Comparison of ENCODE assay signal across 19 mouse cellular contexts in genomic region chr1:194225786-194226185, GRCm38 (mm10).
A peak's percentile ranks its signal among the peaks of the same experiment; 100 is the strongest.
DNase-seq lines count a peak whose midpoint lies in the region; ATAC-seq and TF ChIP-seq lines count a peak whose summit lies in the region.
"Had no signal": no experiment of that assay in that cellular context is flagged by ENCODE, and none has a peak within 500 bp of the region (broad histone marks: within the 10 kb centered on the region; RNA-seq: fewer than 3 reads in every experiment).

No protein-coding gene starts in this region.

- TF ChIP-seq CTCF in forebrain, postnatal 0 days (IDR thresholded peaks at IDR 0.05; ENCODE audit: low read depth), result no peak
- no peak for TF ChIP-seq CTCF in midbrain, postnatal 0 days (IDR thresholded peaks at IDR 0.05)
- no peak for TF ChIP-seq CTCF in brain, embryonic 14.5 days (IDR thresholded peaks at IDR 0.05; ENCODE audit: borderline replicate concordance, extremely low read depth, insufficient read depth, insufficient read length)

- H3K9me3 ChIP-seq in forebrain, embryonic 10.5 days, result no peaks in the 10 kb centered on the region
- no peaks in the 10 kb centered on the region for H3K9me3 ChIP-seq in forebrain, postnatal 0 days (ENCODE audit: low read length)
- no peaks in the 10 kb centered on the region for H3K9me3 ChIP-seq in midbrain, embryonic 10.5 days (replicated peaks)
- H3K9me3 ChIP-seq in midbrain, postnatal 0 days (ENCODE audit: low read length), result no peaks in the 10 kb centered on the region
- H3K9me3 ChIP-seq in forebrain, embryonic 16.5 days (ENCODE audit: control insufficient read depth, low read length), result no peaks in the 10 kb centered on the region
- H3K9me3 ChIP-seq: kidney, embryonic 15.5 days; liver, embryonic 13.5 days; stomach, embryonic 15.5 days had no signal

- no peak overlapping the region for H3K4me2 ChIP-seq in forebrain, postnatal 0 days (ENCODE audit: low read depth)
- H3K4me2 ChIP-seq in midbrain, postnatal 0 days (ENCODE audit: low read depth, low read length, poor library complexity, severe bottlenecking), result no peak overlapping the region
- H3K4me2 ChIP-seq in forebrain, embryonic 16.5 days (ENCODE audit: low read length), result no peak overlapping the region
- H3K4me2 ChIP-seq: heart, embryonic 11.5 days; kidney, embryonic 15.5 days; liver, embryonic 13.5 days; stomach, embryonic 15.5 days had no signal

- no peaks in the 10 kb centered on the region for H3K36me3 ChIP-seq in forebrain, embryonic 10.5 days (replicated peaks)
- no peaks in the 10 kb centered on the region for H3K36me3 ChIP-seq in forebrain, postnatal 0 days (ENCODE audit: insufficient read depth)
- no peaks in the 10 kb centered on the region for H3K36me3 ChIP-seq in midbrain, embryonic 10.5 days
- H3K36me3 ChIP-seq in midbrain, postnatal 0 days (ENCODE audit: insufficient read depth, low read length), result no peaks in the 10 kb centered on the region
- no peaks in the 10 kb centered on the region for H3K36me3 ChIP-seq in forebrain, embryonic 16.5 days (ENCODE audit: control insufficient read depth, insufficient read depth)
- H3K36me3 ChIP-seq: kidney, embryonic 15.5 days; liver, embryonic 13.5 days; stomach, embryonic 15.5 days had no signal

- DNase-seq in forebrain, embryonic 10.5 days (ENCODE audit: extremely low spot score, low spot score), result no peak
- DNase-seq in forebrain, postnatal 0 days, result no peak
- DNase-seq in midbrain, embryonic 10.5 days (ENCODE audit: low spot score), result no peak
- DNase-seq in midbrain, postnatal 0 days (ENCODE audit: low spot score), result no peak
- peak; percentile 77 for DNase-seq in brain, embryonic 14.5 days (ENCODE audit: low read depth)
- DNase-seq in urinary bladder, postnatal 25 days (ENCODE audit: low spot score), result no peak
- DNase-seq in right cerebral cortex, postnatal 36 days (ENCODE audit: low spot score in 2 of 2), result no peak
- DNase-seq: adrenal gland, postnatal 10 days; gastrocnemius, postnatal 10 days; kidney, adult 11 months; kidney, postnatal 36 days; liver, embryonic 13.5 days; lung, postnatal 4 days; right cerebral cortex, postnatal 4 days; thymus, postnatal 25 days had no signal

- WGBS in forebrain, embryonic 10.5 days, result 34% methylated on average over 1 of the region's 1 CpGs
- 8% methylated on average over 1 of the region's 1 CpGs for WGBS in forebrain, postnatal 0 days
- 23% methylated on average over 1 of the region's 1 CpGs for WGBS in midbrain, embryonic 10.5 days
- 6% methylated on average over 1 of the region's 1 CpGs for WGBS in midbrain, postnatal 0 days
- 10% methylated on average over 1 of the region's 1 CpGs for WGBS in forebrain, embryonic 16.5 days

- H3K27me3 ChIP-seq in forebrain, embryonic 10.5 days (ENCODE audit: poor library complexity, severe bottlenecking), result no peaks in the 10 kb centered on the region
- no peaks in the 10 kb centered on the region for H3K27me3 ChIP-seq in forebrain, postnatal 0 days (ENCODE audit: insufficient read depth, low read length)
- H3K27me3 ChIP-seq in midbrain, embryonic 10.5 days (ENCODE audit: low read depth, poor library complexity, severe bottlenecking), result no peaks in the 10 kb centered on the region; the same call in 1 of the 2 replicates
- H3K27me3 ChIP-seq in midbrain, postnatal 0 days (ENCODE audit: insufficient read depth, low read length), result no peaks in the 10 kb centered on the region
- no peaks in the 10 kb centered on the region for H3K27me3 ChIP-seq in forebrain, embryonic 16.5 days (replicated peaks; ENCODE audit: control insufficient read depth, insufficient read depth, low read length)
- H3K27me3 ChIP-seq: kidney, embryonic 15.5 days; liver, embryonic 13.5 days; stomach, embryonic 15.5 days had no signal

- no peak overlapping the region for H3K9ac ChIP-seq in forebrain, postnatal 0 days
- H3K9ac ChIP-seq in midbrain, postnatal 0 days (replicated peaks; ENCODE audit: low read length, poor library complexity, severe bottlenecking), result no peak overlapping the region
- H3K9ac ChIP-seq in forebrain, embryonic 16.5 days (replicated peaks; ENCODE audit: low read depth, low read length), result no peak overlapping the region
- H3K9ac ChIP-seq: kidney, embryonic 15.5 days; liver, embryonic 13.5 days; stomach, embryonic 15.5 days had no signal

- no peak for ATAC-seq in forebrain, postnatal 0 days
- no peak for ATAC-seq in midbrain, postnatal 0 days (ENCODE audit: low FRiP score)
- ATAC-seq in forebrain, embryonic 16.5 days, result no peak

- peaks cover 51% of the 10 kb centered on the region for H3K4me1 ChIP-seq in forebrain, embryonic 10.5 days
- peaks cover 17% of the 10 kb centered on the region for H3K4me1 ChIP-seq in forebrain, postnatal 0 days (ENCODE audit: insufficient read depth)
- peaks cover 55% of the 10 kb centered on the region for H3K4me1 ChIP-seq in midbrain, embryonic 10.5 days
- peaks cover 9% of the 10 kb centered on the region; the same call in 1 of the 2 replicates for H3K4me1 ChIP-seq in midbrain, postnatal 0 days (ENCODE audit: insufficient read depth, low read length)
- peaks cover 50% of the 10 kb centered on the region for H3K4me1 ChIP-seq in forebrain, embryonic 16.5 days (replicated peaks; ENCODE audit: control insufficient read depth, insufficient read depth, low read length)
- H3K4me1 ChIP-seq: liver, embryonic 13.5 days had no signal

- H3K27ac ChIP-seq in forebrain, embryonic 10.5 days, result peak overlapping the region; percentile 60; the same call in 1 of the 2 replicates
- H3K27ac ChIP-seq in forebrain, postnatal 0 days (ENCODE audit: low read depth, low read length), result no peak overlapping the region
- peak overlapping the region; percentile 83 for H3K27ac ChIP-seq in midbrain, embryonic 10.5 days (replicated peaks)
- no peak overlapping the region for H3K27ac ChIP-seq in midbrain, postnatal 0 days (ENCODE audit: low read depth, low read length)
- H3K27ac ChIP-seq in forebrain, embryonic 16.5 days (ENCODE audit: low read length), result peak overlapping the region; percentile 93
- H3K27ac ChIP-seq: kidney, embryonic 15.5 days; liver, embryonic 13.5 days; stomach, embryonic 15.5 days had no signal

- no peak overlapping the region for H3K4me3 ChIP-seq in forebrain, embryonic 10.5 days
- H3K4me3 ChIP-seq in forebrain, postnatal 0 days (ENCODE audit: low read depth, low read length), result no peak overlapping the region
- no peak overlapping the region for H3K4me3 ChIP-seq in midbrain, embryonic 10.5 days
- no peak overlapping the region for H3K4me3 ChIP-seq in midbrain, postnatal 0 days (ENCODE audit: low read depth, low read length)
- H3K4me3 ChIP-seq in forebrain, embryonic 16.5 days (replicated peaks; ENCODE audit: low read length), result no peak overlapping the region
- H3K4me3 ChIP-seq: kidney, embryonic 15.5 days; liver, embryonic 13.5 days; stomach, embryonic 15.5 days had no signal

- no peak for TF ChIP-seq POLR2A in brain, embryonic 14.5 days (IDR thresholded peaks at IDR 0.05; ENCODE audit: borderline replicate concordance, extremely low read depth, insufficient read depth, insufficient read length, poor library complexity, severe bottlenecking)

Comparison
In these comparisons a context has a peak if more than half of its experiments do, and no peak if none do; other contexts are left out.
1. H3K27ac ChIP-seq: peak in forebrain, embryonic 10.5 days (single experiment), midbrain, embryonic 10.5 days (single experiment) and forebrain, embryonic 16.5 days (single experiment); none in forebrain, postnatal 0 days (single experiment) and midbrain, postnatal 0 days (single experiment).